Mouse (Mus musculus) stomach, embryonic 15.5 days (tissue): ENCODE data around the gene Ripor3. TPM values are rescaled to one million over a fixed set of nuclear protein-coding genes. Genes with fewer than 3 reads are reported as not detected.
A peak's percentile ranks its signal among the peaks of the same experiment; 100 is the strongest.

Source experiments
- ATAC-seq: fragments of 200-750 bp; cut with Nextera tagmentation; 2 replicates; pipeline ENCODE4 v1.8.0; 2017; ENCODE audit warnings: low read depth, moderate number of reproducible peaks, moderate TSS enrichment; ENCODE audit not compliant: insufficient read depth, low FRiP score
- H3K27ac ChIP-seq: fragments of 300-500 bp; sonication (generic); 2 replicates; pipeline ENCODE4 v1.5.1; 2015; ENCODE audit warnings: mild to moderate bottlenecking, inconsistent platforms
- H3K27me3 ChIP-seq: fragments of 300-500 bp; sonication (generic); replicated peaks from 2 replicates; pipeline ENCODE4 v1.6.1; 2015; ENCODE audit warnings: inconsistent platforms
- H3K36me3 ChIP-seq: fragments of 300-500 bp; sonication (generic); 2 replicates; pipeline ENCODE4 v1.6.1; 2015; ENCODE audit warnings: inconsistent platforms
- H3K4me1 ChIP-seq: fragments of 300-500 bp; sonication (generic); 2 replicates; pipeline ENCODE4 v1.6.1; 2015; ENCODE audit warnings: inconsistent platforms
- H3K4me2 ChIP-seq: fragments of 300-500 bp; sonication (generic); 2 replicates; pipeline ENCODE4 v1.6.1; 2015; ENCODE audit warnings: mild to moderate bottlenecking, inconsistent platforms
- H3K4me3 ChIP-seq: fragments of 300-500 bp; sonication (generic); replicated peaks from 2 replicates; pipeline ENCODE4 v1.5.1; 2015; ENCODE audit warnings: inconsistent platforms
- H3K9ac ChIP-seq: fragments of 300-500 bp; sonication (generic); 2 replicates; pipeline ENCODE4 v1.6.1; 2015; ENCODE audit warnings: inconsistent platforms
- H3K9me3 ChIP-seq: fragments of 300-500 bp; sonication (generic); 2 replicates; pipeline ENCODE4 v1.6.1; 2016; ENCODE audit warnings: inconsistent platforms
- WGBS: fragments of 180-500 bp; shearing (Covaris S2); methylation state at CpG from one replicate; pipeline ENCODE4 v1.1.7; 2015; 5-methylcytosine and 5-hydroxymethylcytosine counted together
- polyA plus RNA-seq: library from polyadenylated mRNA; unstranded; fragments of >200 nt; fragmentation: Nextera tagmentation; extraction: Ambion mirVana; gene quantifications from 2 replicates; pipeline ENCODE4 v1.2.1, GENCODE M21; 2015

Ripor3 gene
- polyA plus RNA-seq, 1 experiment from 2014 or later: 4.5 TPM

GRCm38 (mm10) chr2:167984371-167984770, 26.0 kb downstream of the Ripor3 start:
- Histone ChIP-seq H3K9me3 (no peaks in the 10 kb centered on the region), H3K4me2 (no peak overlapping the region), H3K4me1 (peaks cover 19% of the 10 kb centered on the region), H3K27ac (no peak overlapping the region), H3K9ac (no peak overlapping the region), H3K36me3 (no peaks in the 10 kb centered on the region), H3K4me3 (no peak overlapping the region), H3K27me3 (no peaks in the 10 kb centered on the region)
- no peak for ATAC-seq
- 78% methylated on average over 5 of the region's 5 CpGs for WGBS

GRCm38 (mm10) chr2:167982646-167983045, 27.8 kb downstream of the Ripor3 start:
- Histone ChIP-seq H3K4me3 (no peak overlapping the region), H3K9ac (no peak overlapping the region)

GRCm38 (mm10) chr2:167980391-167980790, 30.0 kb downstream of the Ripor3 start:
- no peaks in the 10 kb centered on the region for H3K9me3 ChIP-seq
- 77% methylated on average over 10 of the region's 10 CpGs for WGBS
- H3K4me2 ChIP-seq: no peak overlapping the region
- H3K27ac ChIP-seq: no peak overlapping the region
- peaks cover 19% of the 10 kb centered on the region for H3K36me3 ChIP-seq
- H3K27me3 ChIP-seq: no peaks in the 10 kb centered on the region
- peaks cover 16% of the 10 kb centered on the region for H3K4me1 ChIP-seq
- H3K9ac ChIP-seq: no peak overlapping the region
- H3K4me3 ChIP-seq: no peak overlapping the region
- no peak for ATAC-seq

More at GRCm38 (mm10) chr2:167982646-167983045, 27.8 kb downstream of the Ripor3 start:
- no peaks in the 10 kb centered on the region for H3K9me3 ChIP-seq
- no peak overlapping the region for H3K4me2 ChIP-seq
- WGBS: 53% methylated on average over 9 of the region's 9 CpGs
- ATAC-seq: no peak
- no peaks in the 10 kb centered on the region for H3K27me3 ChIP-seq
- H3K27ac ChIP-seq: no peak overlapping the region
- H3K4me1 ChIP-seq: peaks cover 22% of the 10 kb centered on the region
- H3K36me3 ChIP-seq: peaks cover 7% of the 10 kb centered on the region; the same call in 1 of the 2 replicates

GRCm38 (mm10) chr2:167978271-167978670, 32.1 kb downstream of the Ripor3 start:
- WGBS: 88% methylated on average over 10 of the region's 10 CpGs
- peaks cover 30% of the 10 kb centered on the region for H3K36me3 ChIP-seq
- ATAC-seq: no peak
- H3K27ac ChIP-seq: peak overlapping the region; percentile 57; the same call in 1 of the 2 replicates
- no peaks in the 10 kb centered on the region for H3K9me3 ChIP-seq
- H3K9ac ChIP-seq: no peak overlapping the region
- no peaks in the 10 kb centered on the region for H3K27me3 ChIP-seq
- no peak overlapping the region for H3K4me3 ChIP-seq
- no peak overlapping the region for H3K4me2 ChIP-seq
- H3K4me1 ChIP-seq: peaks cover 13% of the 10 kb centered on the region

- ATAC-seq: no peak
- Histone ChIP-seq H3K27ac (no peak overlapping the region), H3K4me3 (no peak overlapping the region), H3K9ac (no peak overlapping the region), H3K36me3 (peaks cover 30% of the 10 kb centered on the region), H3K27me3 (no peaks in the 10 kb centered on the region), H3K9me3 (no peaks in the 10 kb centered on the region), H3K4me2 (no peak overlapping the region), H3K4me1 (peaks cover 17% of the 10 kb centered on the region)
- 84% methylated on average over 12 of the region's 12 CpGs for WGBS
These were observed 34.7 kb downstream of the Ripor3 start for GRCm38 (mm10) chr2:167975746-167976145.

- H3K36me3 ChIP-seq: peaks cover 34% of the 10 kb centered on the region
- 25% methylated on average over 1 of the region's 1 CpGs for WGBS
- no peak overlapping the region for H3K27ac ChIP-seq
- ATAC-seq: peak; percentile 45; the same call in 1 of the 2 replicates
- H3K4me3 ChIP-seq: no peak overlapping the region
- no peak overlapping the region for H3K4me2 ChIP-seq
- no peaks in the 10 kb centered on the region for H3K27me3 ChIP-seq
- no peaks in the 10 kb centered on the region for H3K9me3 ChIP-seq
- peaks cover 6% of the 10 kb centered on the region; the same call in 1 of the 2 replicates for H3K4me1 ChIP-seq
- H3K9ac ChIP-seq: no peak overlapping the region
These were observed 37.6 kb downstream of the Ripor3 start for GRCm38 (mm10) chr2:167972809-167973208.

- Histone ChIP-seq H3K4me1 (peaks cover 3% of the 10 kb centered on the region; the same call in 1 of the 2 replicates), H3K4me3 (no peak overlapping the region), H3K27me3 (no peaks in the 10 kb centered on the region), H3K27ac (peak overlapping the region; percentile 32; the same call in 1 of the 2 replicates), H3K4me2 (no peak overlapping the region), H3K36me3 (peaks cover 36% of the 10 kb centered on the region), H3K9me3 (no peaks in the 10 kb centered on the region), H3K9ac (no peak overlapping the region)
- 47% methylated on average over 5 of the region's 5 CpGs for WGBS
- ATAC-seq: peak; percentile 5; the same call in 1 of the 2 replicates
These were observed 38.3 kb downstream of the Ripor3 start for GRCm38 (mm10) chr2:167972146-167972545.

GRCm38 (mm10) chr2:167969851-167970541, 40.4 kb downstream of the Ripor3 start:
- peaks cover 37% of the 10 kb centered on the region for H3K36me3 ChIP-seq
- ATAC-seq: no peak

GRCm38 (mm10) chr2:167968504-167968903, 41.9 kb downstream of the Ripor3 start:
- WGBS: 83% methylated on average over 7 of the region's 7 CpGs
- peaks cover 32% of the 10 kb centered on the region for H3K36me3 ChIP-seq

More at GRCm38 (mm10) chr2:167969851-167970541, 40.4 kb downstream of the Ripor3 start:
- no peaks in the 10 kb centered on the region for H3K27me3 ChIP-seq
- no peak overlapping the region for H3K9ac ChIP-seq
- no peaks in the 10 kb centered on the region for H3K9me3 ChIP-seq
- WGBS: 79% methylated on average over 10 of the region's 10 CpGs
- no peak overlapping the region for H3K4me3 ChIP-seq
- H3K27ac ChIP-seq: no peak overlapping the region
- H3K4me1 ChIP-seq: peaks cover 3% of the 10 kb centered on the region; the same call in 1 of the 2 replicates
- no peak overlapping the region for H3K4me2 ChIP-seq

GRCm38 (mm10) chr2:167965911-167966310, 44.5 kb downstream of the Ripor3 start:
- H3K27me3 ChIP-seq: no peaks in the 10 kb centered on the region
- H3K9me3 ChIP-seq: no peaks in the 10 kb centered on the region
- no peak overlapping the region for H3K9ac ChIP-seq
- no peak overlapping the region for H3K27ac ChIP-seq
- no peak overlapping the region for H3K4me3 ChIP-seq
- H3K4me1 ChIP-seq: no peaks in the 10 kb centered on the region
- no peak for ATAC-seq
- no peak overlapping the region for H3K4me2 ChIP-seq
- H3K36me3 ChIP-seq: peaks cover 32% of the 10 kb centered on the region
- WGBS: 90% methylated on average over 3 of the region's 3 CpGs

More at GRCm38 (mm10) chr2:167968504-167968903, 41.9 kb downstream of the Ripor3 start:
- H3K4me1 ChIP-seq: peaks cover 3% of the 10 kb centered on the region; the same call in 1 of the 2 replicates
- no peak overlapping the region for H3K4me2 ChIP-seq
- ATAC-seq: no peak
- H3K27ac ChIP-seq: no peak overlapping the region
- no peaks in the 10 kb centered on the region for H3K27me3 ChIP-seq
- H3K4me3 ChIP-seq: no peak overlapping the region
- no peaks in the 10 kb centered on the region for H3K9me3 ChIP-seq
- H3K9ac ChIP-seq: no peak overlapping the region

- Histone ChIP-seq H3K4me3 (no peak overlapping the region), H3K9ac (no peak overlapping the region), H3K36me3 (peaks cover 32% of the 10 kb centered on the region), H3K4me1 (peaks cover 13% of the 10 kb centered on the region; the same call in 1 of the 2 replicates), H3K4me2 (no peak overlapping the region), H3K27ac (no peak overlapping the region), H3K9me3 (no peaks in the 10 kb centered on the region), H3K27me3 (no peaks in the 10 kb centered on the region)
- 84% methylated on average over 9 of the region's 9 CpGs for WGBS
- no peak for ATAC-seq
These were observed 46.1 kb downstream of the Ripor3 start for GRCm38 (mm10) chr2:167964320-167964719.

- Histone ChIP-seq H3K4me2 (no peak overlapping the region), H3K27me3 (no peaks in the 10 kb centered on the region), H3K9ac (no peak overlapping the region), H3K27ac (no peak overlapping the region), H3K4me1 (peaks cover 18% of the 10 kb centered on the region), H3K36me3 (peaks cover 31% of the 10 kb centered on the region), H3K9me3 (no peaks in the 10 kb centered on the region), H3K4me3 (no peak overlapping the region)
- 85% methylated on average over 9 of the region's 9 CpGs for WGBS
- no peak for ATAC-seq
These were observed 46.6 kb downstream of the Ripor3 start for GRCm38 (mm10) chr2:167963778-167964300.
